Mouse (Mus musculus): Measurements from ENCODE around the gene Lce1h. TPM values are rescaled to one million over a fixed set of nuclear protein-coding genes. Genes with fewer than 3 reads are reported as not detected.

Lce1h gene
- not detected in 2 replicates for polyA plus RNA-seq (2015; fragmentation: Nextera tagmentation; extraction: Ambion mirVana)

GRCm38 (mm10) chr3:92764965-92765364 is at the start of gene Lce1h:
Gene Lce1h (minus strand): TSS chr3:92765065.
- H3K4me2 ChIP-seq, result no peak within 1 kb of the TSS
- 88% methylated on average over 1 of the region's 1 CpGs for WGBS
- H3K4me3 ChIP-seq, result no peak within 1 kb of the TSS
- no peaks in the 10 kb centered on the region for H3K4me1 ChIP-seq
- ATAC-seq (ENCODE audit: borderline replicate concordance, extremely low read depth, low FRiP score, low TSS enrichment), result no peak
- H3K9me3 ChIP-seq, result no peaks in the 10 kb centered on the region
- H3K27me3 ChIP-seq, result no peaks in the 10 kb centered on the region
- H3K27ac ChIP-seq, result no peak within 1 kb of the TSS
- H3K9ac ChIP-seq, result no peak within 1 kb of the TSS
- no peaks in the 10 kb centered on the region for H3K36me3 ChIP-seq

- H3K27ac ChIP-seq, result no peak within 1 kb of the TSS
- no peak for ATAC-seq (ENCODE audit: borderline replicate concordance, extremely low read depth, low FRiP score, low TSS enrichment)
- no peaks in the 10 kb centered on the region for H3K27me3 ChIP-seq
- no peak within 1 kb of the TSS for H3K4me2 ChIP-seq
- no peaks in the 10 kb centered on the region for H3K4me1 ChIP-seq
- no peak within 1 kb of the TSS for H3K9ac ChIP-seq
- H3K36me3 ChIP-seq, result no peaks in the 10 kb centered on the region
- no peaks in the 10 kb centered on the region for H3K9me3 ChIP-seq
- no peak within 1 kb of the TSS for H3K4me3 ChIP-seq
These were observed 42.9 kb upstream of the Lce1h start, which contains the start of gene Lce1k for GRCm38 (mm10) chr3:92807791-92808190. Gene Lce1k (minus strand): TSS chr3:92807891.

GRCm38 (mm10) chr3:92790414-92790813 is 25.5 kb upstream of the Lce1h start, which contains the start of gene Lce1j:
Gene Lce1j (minus strand): TSS chr3:92790514.
- no peak for ATAC-seq (ENCODE audit: borderline replicate concordance, extremely low read depth, low FRiP score, low TSS enrichment)
- Histone ChIP-seq H3K36me3 (no peaks in the 10 kb centered on the region), H3K27ac (no peak within 1 kb of the TSS), H3K4me3 (no peak within 1 kb of the TSS), H3K4me2 (no peak within 1 kb of the TSS), H3K4me1 (no peaks in the 10 kb centered on the region), H3K9me3 (no peaks in the 10 kb centered on the region), H3K27me3 (no peaks in the 10 kb centered on the region), H3K9ac (no peak within 1 kb of the TSS)
- 74% methylated on average over 1 of the region's 1 CpGs for WGBS

- no peaks in the 10 kb centered on the region for H3K36me3 ChIP-seq
These were observed 13.9 kb upstream of the Lce1h start, which contains the start of gene Lce1i for GRCm38 (mm10) chr3:92778799-92779198. Gene Lce1i (minus strand): TSS chr3:92778899.

GRCm38 (mm10) chr3:92771573-92771972 is 6.7 kb upstream of the Lce1h start:
- Histone ChIP-seq H3K27me3 (no peaks in the 10 kb centered on the region), H3K27ac (no peak overlapping the region), H3K4me1 (no peaks in the 10 kb centered on the region), H3K9ac (no peak overlapping the region), H3K9me3 (no peaks in the 10 kb centered on the region), H3K36me3 (no peaks in the 10 kb centered on the region), H3K4me2 (no peak overlapping the region), H3K4me3 (no peak overlapping the region)
- 22% methylated on average over 3 of the region's 3 CpGs for WGBS
- ATAC-seq (ENCODE audit: borderline replicate concordance, extremely low read depth, low FRiP score, low TSS enrichment), result no peak

More at GRCm38 (mm10) chr3:92778799-92779198, 13.9 kb upstream of the Lce1h start, which contains the start of gene Lce1i:
- Histone ChIP-seq H3K4me2 (no peak within 1 kb of the TSS), H3K9ac (no peak within 1 kb of the TSS), H3K27ac (no peak within 1 kb of the TSS), H3K9me3 (no peaks in the 10 kb centered on the region), H3K4me3 (no peak within 1 kb of the TSS), H3K4me1 (no peaks in the 10 kb centered on the region), H3K27me3 (no peaks in the 10 kb centered on the region)
- 82% methylated on average over 1 of the region's 1 CpGs for WGBS
- no peak for ATAC-seq (ENCODE audit: borderline replicate concordance, extremely low read depth, low FRiP score, low TSS enrichment)

- no peak overlapping the region for H3K27ac ChIP-seq
- no peaks in the 10 kb centered on the region for H3K36me3 ChIP-seq
- H3K4me3 ChIP-seq, result no peak overlapping the region
- H3K9ac ChIP-seq, result no peak overlapping the region
- H3K9me3 ChIP-seq, result no peaks in the 10 kb centered on the region
- 29% methylated on average over 3 of the region's 3 CpGs for WGBS
- ATAC-seq (ENCODE audit: borderline replicate concordance, extremely low read depth, low FRiP score, low TSS enrichment), result no peak
- H3K4me2 ChIP-seq, result no peak overlapping the region
- H3K4me1 ChIP-seq, result no peaks in the 10 kb centered on the region
- H3K27me3 ChIP-seq, result no peaks in the 10 kb centered on the region
These were observed 11.7 kb downstream of the Lce1h start for GRCm38 (mm10) chr3:92753197-92753596.

- 83% methylated on average over 1 of the region's 1 CpGs for WGBS
- H3K27me3 ChIP-seq, result no peaks in the 10 kb centered on the region
- no peaks in the 10 kb centered on the region for H3K36me3 ChIP-seq
- no peak for ATAC-seq (ENCODE audit: borderline replicate concordance, extremely low read depth, low FRiP score, low TSS enrichment)
- no peaks in the 10 kb centered on the region for H3K9me3 ChIP-seq
- H3K4me3 ChIP-seq, result no peak within 1 kb of the TSS
- H3K9ac ChIP-seq, result no peak within 1 kb of the TSS
- no peaks in the 10 kb centered on the region for H3K4me1 ChIP-seq
- no peak within 1 kb of the TSS for H3K4me2 ChIP-seq
- H3K27ac ChIP-seq, result no peak within 1 kb of the TSS
These were observed 12.6 kb downstream of the Lce1h start, which contains the start of gene Lce1g for GRCm38 (mm10) chr3:92752238-92752637. Gene Lce1g (minus strand): TSS chr3:92752338.

- H3K27me3 ChIP-seq, result no peaks in the 10 kb centered on the region
- 55% methylated on average over 1 of the region's 1 CpGs for WGBS
- no peak within 1 kb of the TSS for H3K27ac ChIP-seq
- H3K4me1 ChIP-seq, result no peaks in the 10 kb centered on the region
- no peak for ATAC-seq (ENCODE audit: borderline replicate concordance, extremely low read depth, low FRiP score, low TSS enrichment)
- H3K4me2 ChIP-seq, result no peak within 1 kb of the TSS
- no peaks in the 10 kb centered on the region for H3K36me3 ChIP-seq
- no peaks in the 10 kb centered on the region for H3K9me3 ChIP-seq
- no peak within 1 kb of the TSS for H3K9ac ChIP-seq
- no peak within 1 kb of the TSS for H3K4me3 ChIP-seq
These were observed 25.9 kb downstream of the Lce1h start, which contains the start of gene Gm38119 for GRCm38 (mm10) chr3:92738996-92739395. Gene Gm38119 (minus strand): TSS chr3:92739096.

- 72% methylated on average over 5 of the region's 5 CpGs for WGBS
- H3K4me3 ChIP-seq, result no peak overlapping the region
- H3K27me3 ChIP-seq, result no peaks in the 10 kb centered on the region
- no peak overlapping the region for H3K4me2 ChIP-seq
- no peak overlapping the region for H3K27ac ChIP-seq
- ATAC-seq (ENCODE audit: borderline replicate concordance, extremely low read depth, low FRiP score, low TSS enrichment), result no peak
- H3K4me1 ChIP-seq, result no peaks in the 10 kb centered on the region
- H3K9ac ChIP-seq, result no peak overlapping the region
- no peaks in the 10 kb centered on the region for H3K9me3 ChIP-seq
- H3K36me3 ChIP-seq, result no peaks in the 10 kb centered on the region
These were observed 42.2 kb downstream of the Lce1h start for GRCm38 (mm10) chr3:92722631-92723030.

GRCm38 (mm10) chr3:92720250-92720649 is 44.6 kb downstream of the Lce1h start, which contains the start of gene Lce1f:
Gene Lce1f (minus strand): TSS chr3:92720350.
- H3K9me3 ChIP-seq, result no peaks in the 10 kb centered on the region
- no peaks in the 10 kb centered on the region for H3K27me3 ChIP-seq
- no peaks in the 10 kb centered on the region for H3K36me3 ChIP-seq
- H3K4me3 ChIP-seq, result no peak within 1 kb of the TSS
- no peak within 1 kb of the TSS for H3K9ac ChIP-seq
- H3K27ac ChIP-seq, result no peak within 1 kb of the TSS
- WGBS, result 62% methylated on average over 3 of the region's 3 CpGs
- no peak for ATAC-seq (ENCODE audit: borderline replicate concordance, extremely low read depth, low FRiP score, low TSS enrichment)
- H3K4me2 ChIP-seq, result no peak within 1 kb of the TSS
- no peaks in the 10 kb centered on the region for H3K4me1 ChIP-seq

- ATAC-seq (ENCODE audit: borderline replicate concordance, extremely low read depth, low FRiP score, low TSS enrichment), result no peak
- no peak overlapping the region for H3K4me3 ChIP-seq
- no peaks in the 10 kb centered on the region for H3K9me3 ChIP-seq
- H3K4me2 ChIP-seq, result no peak overlapping the region
- H3K27me3 ChIP-seq, result no peaks in the 10 kb centered on the region
- H3K36me3 ChIP-seq, result no peaks in the 10 kb centered on the region
- H3K9ac ChIP-seq, result no peak overlapping the region
- no peak overlapping the region for H3K27ac ChIP-seq
- no peaks in the 10 kb centered on the region for H3K4me1 ChIP-seq
These were observed 49.7 kb downstream of the Lce1h start for GRCm38 (mm10) chr3:92715122-92715521.

Measured in lung, embryonic 15.5 days (tissue).